Mouse (Mus musculus) lung, postnatal 0 days (tissue): Measurements from ENCODE around the gene Nacc1. TPM values are rescaled to one million over a fixed set of nuclear protein-coding genes. Genes with fewer than 3 reads are reported as not detected.
A peak's percentile ranks its signal among the peaks of the same experiment; 100 is the strongest.

Source experiments
- ATAC-seq: fragments of 200-750 bp; cut with Nextera tagmentation; 2 replicates; pipeline ENCODE4 v1.8.0; 2017; ENCODE audit warnings: moderate library complexity
- DNase-seq: peaks from one replicate; pipeline ENCODE4 v3.0.0-alpha.2; 2016; ENCODE audit warnings: low spot score
- H3K27ac ChIP-seq: fragments of 300-500 bp; sonication (generic); 2 replicates; pipeline ENCODE4 v1.5.1; 2014; ENCODE audit warnings: antibody characterized with exemption, mild to moderate bottlenecking, low read length, mixed read lengths
- H3K27me3 ChIP-seq: fragments of 300-500 bp; sonication (generic); replicated peaks from 2 replicates; pipeline ENCODE4 v1.6.1; 2014; ENCODE audit warnings: low read length, mixed read lengths; ENCODE audit not compliant: insufficient read depth
- H3K36me3 ChIP-seq: fragments of 300-500 bp; sonication (generic); 2 replicates; pipeline ENCODE4 v1.6.1; 2014; ENCODE audit warnings: low read length, mixed read lengths; ENCODE audit not compliant: insufficient read depth
- H3K4me1 ChIP-seq: fragments of 300-500 bp; sonication (generic); 2 replicates; pipeline ENCODE4 v1.6.1; 2014; ENCODE audit warnings: antibody characterized with exemption, low read depth, low read length, mixed read lengths; ENCODE audit not compliant: insufficient read depth
- H3K4me2 ChIP-seq: fragments of 300-500 bp; sonication (generic); replicated peaks from 2 replicates; pipeline ENCODE4 v1.6.1; 2014; ENCODE audit warnings: low read depth, mild to moderate bottlenecking, low read length, moderate library complexity, mixed read lengths
- H3K4me3 ChIP-seq: fragments of 300-500 bp; sonication (generic); 2 replicates; pipeline ENCODE4 v1.5.1; 2014; ENCODE audit warnings: low read depth, low read length
- H3K9ac ChIP-seq: fragments of 300-500 bp; sonication (generic); replicated peaks from 2 replicates; pipeline ENCODE4 v1.6.1; 2014; ENCODE audit warnings: low read depth, mild to moderate bottlenecking
- H3K9me3 ChIP-seq: fragments of 300-500 bp; sonication (generic); 2 replicates; pipeline ENCODE4 v1.6.1; 2016; ENCODE audit warnings: low read length, mixed read lengths
- CTCF ChIP-seq: IDR thresholded peaks from 2 replicates; pipeline ENCODE4 v1.5.1; 2016; ENCODE audit warnings: antibody characterized with exemption, mild to moderate bottlenecking
- EP300 ChIP-seq: IDR thresholded peaks from 2 replicates; pipeline ENCODE4 v1.6.1; 2016; ENCODE audit warnings: antibody characterized with exemption, mild to moderate bottlenecking, control low read depth
- WGBS: fragments of 180-500 bp; shearing (Covaris S2); extraction: QIAGEN DNeasy Blood & Tissue Kit; methylation state at CpG from one replicate; pipeline ENCODE4 v1.1.7; 2014; 5-methylcytosine and 5-hydroxymethylcytosine counted together
- polyA plus RNA-seq: library from polyadenylated mRNA; unstranded; fragments of >200 nt; fragmentation: Nextera tagmentation; extraction: Ambion mirVana; gene quantifications from 2 replicates; pipeline ENCODE4 v1.2.1, GENCODE M21; 2015

Gene Nacc1
- polyA plus RNA-seq, 1 experiment from 2014 or later: 7.4 TPM

DNA sequence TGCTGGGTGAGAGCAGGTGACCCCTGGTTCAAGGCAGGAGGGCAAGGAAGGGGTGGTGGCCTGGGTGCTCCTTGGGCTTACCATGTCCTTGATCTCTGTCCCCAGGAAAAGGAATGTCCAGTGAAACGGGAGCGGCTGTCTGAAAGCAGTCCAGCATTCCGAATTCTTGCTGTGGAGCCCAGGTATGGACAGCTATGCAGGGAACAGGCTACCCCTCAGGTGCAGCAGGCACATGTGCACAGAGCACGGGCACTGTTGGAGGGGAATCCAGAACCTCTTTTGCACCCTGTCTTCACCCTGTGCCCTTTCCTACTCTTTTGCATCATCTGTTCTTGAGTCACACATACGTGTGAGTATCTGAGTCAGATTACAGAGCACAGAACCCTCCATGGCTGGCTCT, 10.6 kb upstream of the Nacc1 start:
- no peak for ATAC-seq
- Histone ChIP-seq H3K27ac (no peak overlapping the region), H3K27me3 (no peaks in the 10 kb centered on the region), H3K4me3 (no peak overlapping the region), H3K9ac (no peak overlapping the region), H3K9me3 (no peaks in the 10 kb centered on the region), H3K4me1 (peaks cover 11% of the 10 kb centered on the region), H3K36me3 (0 out of 2 replicates have a peak, but pooled peaks cover 13% of the 10 kb centered on the region), H3K4me2 (no peak overlapping the region)
- DNase-seq: no peak
- TF ChIP-seq CTCF (no peak), EP300 (no peak)
- 79% methylated on average over 5 of the region's 5 CpGs for WGBS

- Histone ChIP-seq H3K27me3 (no peaks in the 10 kb centered on the region), H3K4me3 (no peak overlapping the region), H3K4me1 (peaks cover 11% of the 10 kb centered on the region), H3K4me2 (no peak overlapping the region), H3K36me3 (0 out of 2 replicates have a peak, but pooled peaks cover 13% of the 10 kb centered on the region), H3K9ac (no peak overlapping the region), H3K9me3 (no peaks in the 10 kb centered on the region), H3K27ac (no peak overlapping the region)
- no peak for ATAC-seq
- TF ChIP-seq EP300 (no peak), CTCF (peak; percentile 75)
- peak; percentile 74 for DNase-seq
- WGBS: 83% methylated on average over 14 of the region's 14 CpGs
Observed at GRCm38 (mm10) chr8:84697166-84698130, 9.8 kb upstream of the Nacc1 start.

DNA sequence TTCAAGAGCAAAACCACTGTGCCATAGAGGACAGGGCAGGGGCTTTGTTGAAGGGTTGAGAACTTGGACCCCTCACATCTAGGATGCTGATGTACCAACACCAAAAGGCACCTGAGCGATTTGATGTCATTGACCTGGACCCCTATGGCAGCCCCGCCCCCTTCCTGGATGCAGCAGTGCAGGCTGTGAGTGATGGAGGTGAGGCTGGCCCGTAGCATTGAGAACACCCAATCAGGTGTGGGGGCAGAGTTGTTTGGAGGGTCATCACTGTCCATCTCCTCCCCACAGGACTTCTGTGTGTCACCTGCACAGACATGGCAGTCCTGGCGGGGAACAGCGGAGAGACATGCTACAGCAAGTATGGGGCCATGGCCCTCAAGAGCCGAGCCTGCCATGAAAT, 7.5 kb upstream of the Nacc1 start:
- DNase-seq: no peak
- no peak overlapping the region for H3K4me3 ChIP-seq
- H3K4me1 ChIP-seq: peaks cover 11% of the 10 kb centered on the region
- no peak overlapping the region for H3K9ac ChIP-seq
- ATAC-seq: no peak
- 93% methylated on average over 6 of the region's 6 CpGs for WGBS
- no peak overlapping the region for H3K4me2 ChIP-seq
- H3K36me3 ChIP-seq: 0 out of 2 replicates have a peak, but pooled peaks cover 13% of the 10 kb centered on the region
- no peak overlapping the region for H3K27ac ChIP-seq
- TF ChIP-seq EP300 (no peak), CTCF (no peak)
- no peaks in the 10 kb centered on the region for H3K27me3 ChIP-seq
- H3K9me3 ChIP-seq: no peaks in the 10 kb centered on the region

GRCm38 (mm10) chr8:84693332-84693731, 5.7 kb upstream of the Nacc1 start:
- 42% methylated on average over 4 of the region's 4 CpGs for WGBS
- H3K4me2 ChIP-seq: no peak overlapping the region
- H3K27me3 ChIP-seq: no peaks in the 10 kb centered on the region
- TF ChIP-seq EP300: no peak
- TF ChIP-seq CTCF: no peak
- no peak overlapping the region for H3K4me3 ChIP-seq
- peaks cover 7% of the 10 kb centered on the region for H3K4me1 ChIP-seq
- peak; percentile 61 for DNase-seq
- H3K9me3 ChIP-seq: no peaks in the 10 kb centered on the region
- peak; percentile 46 for ATAC-seq
- no peak overlapping the region for H3K27ac ChIP-seq
- no peak overlapping the region for H3K9ac ChIP-seq
- 0 out of 2 replicates have a peak, but pooled peaks cover 13% of the 10 kb centered on the region for H3K36me3 ChIP-seq

GRCm38 (mm10) chr8:84689091-84689915, 1.6 kb upstream of the Nacc1 start:
- Histone ChIP-seq H3K36me3 (no peaks in the 10 kb centered on the region), H3K4me3 (peak overlapping the region; percentile 58), H3K4me2 (peak overlapping the region; percentile 82), H3K9me3 (no peaks in the 10 kb centered on the region), H3K4me1 (peaks cover 14% of the 10 kb centered on the region; the same call in 1 of the 2 replicates), H3K27ac (0 out of 2 replicates have a peak overlapping the region, but pooled peaks have one; percentile 17), H3K9ac (peak overlapping the region; percentile 65), H3K27me3 (no peaks in the 10 kb centered on the region)
- WGBS: under 1% methylated on average over 45 of the region's 47 CpGs
- TF ChIP-seq EP300 (peak; percentile 30; the same call in 1 of the 2 replicates), CTCF (peak; percentile 37; the same call in 1 of the 2 replicates)
- ATAC-seq (peak; percentile 87), DNase-seq (peak; percentile 95)
